In genomic region chr14:32986659-32987058, GRCm38 (mm10) we compare ENCODE assay signal across 13 mouse cellular contexts.
"Had no signal": no experiment of that assay in that cellular context is flagged by ENCODE, and none has a peak within 500 bp of the region (broad histone marks: within the 10 kb centered on the region; RNA-seq: fewer than 3 reads in every experiment).

No protein-coding gene starts in this region.

- DNase-seq: kidney, adult 11 months; kidney, postnatal 14 days; lung, adult 2 months; lung, postnatal 36 days; retina, postnatal 1 day; right cerebral cortex, postnatal 14 days; thymus, postnatal 36 days had no signal

- H3K9me3 ChIP-seq: liver, embryonic 15.5 days; midbrain, embryonic 15.5 days; neural tube, embryonic 13.5 days had no signal

- H3K4me3 ChIP-seq: liver, embryonic 15.5 days; midbrain, embryonic 15.5 days; neural tube, embryonic 13.5 days had no signal

- H3K27me3 ChIP-seq: liver, embryonic 15.5 days; midbrain, embryonic 15.5 days had no signal

- H3K9ac ChIP-seq: liver, embryonic 15.5 days; midbrain, embryonic 15.5 days; neural tube, embryonic 13.5 days had no signal

- H3K36me3 ChIP-seq: liver, embryonic 15.5 days; midbrain, embryonic 15.5 days; neural tube, embryonic 13.5 days had no signal

- H3K4me2 ChIP-seq: liver, embryonic 11.5 days; liver, embryonic 15.5 days; midbrain, embryonic 11.5 days; midbrain, embryonic 15.5 days; neural tube, embryonic 13.5 days had no signal

- ATAC-seq: lung, postnatal 0 days; midbrain, embryonic 15.5 days had no signal

- H3K4me1 ChIP-seq: liver, embryonic 15.5 days; midbrain, embryonic 15.5 days had no signal

- H3K27ac ChIP-seq: liver, embryonic 15.5 days; midbrain, embryonic 15.5 days; neural tube, embryonic 13.5 days had no signal
